Mouse (Mus musculus) midbrain, postnatal 0 days (tissue): ENCODE measurements around the gene Rnf145. TPM values are rescaled to one million over a fixed set of nuclear protein-coding genes. Genes with fewer than 3 reads are reported as not detected.
A peak's percentile ranks its signal among the peaks of the same experiment; 100 is the strongest.

Experiments
- ATAC-seq: fragments of 200-750 bp; cut with Nextera tagmentation; 2 replicates; pipeline ENCODE4 v1.8.0; 2017; ENCODE audit warnings: moderate number of reproducible peaks, mild to moderate bottlenecking, moderate TSS enrichment, moderate library complexity; ENCODE audit not compliant: low FRiP score
- DNase-seq: peaks from one replicate; pipeline ENCODE4 v3.0.0-alpha.2; 2015; ENCODE audit warnings: low spot score
- H3K27ac ChIP-seq: fragments of 300-500 bp; sonication (generic); 2 replicates; pipeline ENCODE4 v1.5.1; 2014; ENCODE audit warnings: low read depth, mild to moderate bottlenecking, low read length, mixed read lengths
- H3K27me3 ChIP-seq: fragments of 300-500 bp; sonication (generic); 2 replicates; pipeline ENCODE4 v1.6.1; 2014; ENCODE audit warnings: low read length, control low read depth, mixed read lengths; ENCODE audit not compliant: insufficient read depth
- H3K36me3 ChIP-seq: fragments of 300-500 bp; sonication (generic); 2 replicates; pipeline ENCODE4 v1.6.1; 2014; ENCODE audit warnings: low read length, control low read depth, mixed read lengths; ENCODE audit not compliant: insufficient read depth
- H3K4me1 ChIP-seq: fragments of 300-500 bp; sonication (generic); 2 replicates; pipeline ENCODE4 v1.6.1; 2014; ENCODE audit warnings: mild to moderate bottlenecking, control low read depth, antibody characterized with exemption, low read length, mixed read lengths; ENCODE audit not compliant: insufficient read depth
- H3K4me2 ChIP-seq: fragments of 300-500 bp; sonication (generic); 2 replicates; pipeline ENCODE4 v1.6.1; 2014; ENCODE audit warnings: low read depth, mild to moderate bottlenecking, low read length, mixed read lengths; ENCODE audit not compliant: poor library complexity, severe bottlenecking
- H3K4me3 ChIP-seq: fragments of 300-500 bp; sonication (generic); 2 replicates; pipeline ENCODE4 v1.5.1; 2014; ENCODE audit warnings: low read depth, mild to moderate bottlenecking, low read length, moderate library complexity
- H3K9ac ChIP-seq: fragments of 300-500 bp; sonication (generic); replicated peaks from 2 replicates; pipeline ENCODE4 v1.6.1; 2014; ENCODE audit warnings: mild to moderate bottlenecking, low read length, moderate library complexity, mixed read lengths; ENCODE audit not compliant: poor library complexity, severe bottlenecking
- H3K9me3 ChIP-seq: fragments of 300-500 bp; sonication (generic); 2 replicates; pipeline ENCODE4 v1.6.1; 2016; ENCODE audit warnings: low read length, control low read depth
- CTCF ChIP-seq: IDR thresholded peaks from 2 replicates; pipeline ENCODE4 v1.5.1; 2016; ENCODE audit warnings: antibody characterized with exemption, mild to moderate bottlenecking
- WGBS: fragments of 180-500 bp; shearing (Covaris S2); extraction: QIAGEN DNeasy Blood & Tissue Kit; methylation state at CpG from one replicate; pipeline ENCODE4 v1.1.7; 2014; 5-methylcytosine and 5-hydroxymethylcytosine counted together
- polyA plus RNA-seq: library from polyadenylated mRNA; unstranded; fragments of >200 nt; fragmentation: Nextera tagmentation; extraction: Ambion mirVana; gene quantifications from 2 replicates; pipeline ENCODE4 v1.2.1, GENCODE M21; 2015
- total RNA-seq: library from RNA; depleted of rRNA; stranded (reverse); fragments of >200 nt; gene quantifications from 2 replicates; pipeline ENCODE4 v1.2.3, GENCODE M21; 2014

Gene Rnf145
- total and polyA plus RNA-seq, 2 experiments from 2014 or later = 104 to 119 TPM

GRCm38 (mm10) chr11:44522594-44522993, 3.8 kb downstream of the Rnf145 start:
- Histone ChIP-seq H3K4me3 (no peak overlapping the region), H3K27me3 (no peaks in the 10 kb centered on the region), H3K27ac (no peak overlapping the region), H3K9ac (no peak overlapping the region), H3K4me2 (no peak overlapping the region), H3K36me3 (peaks cover 14% of the 10 kb centered on the region), H3K9me3 (no peaks in the 10 kb centered on the region), H3K4me1 (peaks cover 6% of the 10 kb centered on the region; the same call in 1 of the 2 replicates)
- ATAC-seq (no peak), DNase-seq (no peak)
- 78% methylated on average over 5 of the region's 5 CpGs for WGBS
- no peak for TF ChIP-seq CTCF

GRCm38 (mm10) chr11:44525765-44526164, 7.0 kb downstream of the Rnf145 start:
- no peaks in the 10 kb centered on the region for H3K27me3 ChIP-seq
- H3K4me3 ChIP-seq = no peak overlapping the region
- H3K9ac ChIP-seq = no peak overlapping the region
- peak; percentile 42 for TF ChIP-seq CTCF
- H3K4me1 ChIP-seq = no peaks in the 10 kb centered on the region; the same call in 1 of the 2 replicates
- H3K27ac ChIP-seq = no peak overlapping the region
- ATAC-seq (no peak), DNase-seq (no peak)
- peaks cover 19% of the 10 kb centered on the region for H3K36me3 ChIP-seq
- 88% methylated on average over 4 of the region's 4 CpGs for WGBS
- H3K9me3 ChIP-seq = no peaks in the 10 kb centered on the region
- no peak overlapping the region for H3K4me2 ChIP-seq

GRCm38 (mm10) chr11:44526654-44527263, 8.0 kb downstream of the Rnf145 start:
- TF ChIP-seq CTCF = no peak
- Histone ChIP-seq H3K27me3 (no peaks in the 10 kb centered on the region), H3K36me3 (peaks cover 19% of the 10 kb centered on the region), H3K9me3 (no peaks in the 10 kb centered on the region), H3K27ac (no peak overlapping the region), H3K4me3 (no peak overlapping the region), H3K9ac (no peak overlapping the region), H3K4me1 (no peaks in the 10 kb centered on the region; the same call in 1 of the 2 replicates), H3K4me2 (no peak overlapping the region)
- DNase-seq = no peak
- WGBS = 94% methylated on average over 11 of the region's 11 CpGs
- ATAC-seq = no peak

- ATAC-seq (no peak), DNase-seq (no peak)
- H3K4me3 ChIP-seq = no peak overlapping the region
- 95% methylated on average over 14 of the region's 14 CpGs for WGBS
- H3K9me3 ChIP-seq = no peaks in the 10 kb centered on the region
- peaks cover 25% of the 10 kb centered on the region for H3K36me3 ChIP-seq
- H3K27ac ChIP-seq = no peak overlapping the region
- H3K4me2 ChIP-seq = no peak overlapping the region
- H3K4me1 ChIP-seq = no peaks in the 10 kb centered on the region
- no peak overlapping the region for H3K9ac ChIP-seq
- TF ChIP-seq CTCF = no peak
- no peaks in the 10 kb centered on the region for H3K27me3 ChIP-seq
These were observed 9.9 kb downstream of the Rnf145 start for GRCm38 (mm10) chr11:44528560-44529199.

GRCm38 (mm10) chr11:44529200-44529599, 10.4 kb downstream of the Rnf145 start:
- Histone ChIP-seq H3K9ac (no peak overlapping the region), H3K36me3 (peaks cover 25% of the 10 kb centered on the region), H3K4me2 (no peak overlapping the region), H3K4me1 (no peaks in the 10 kb centered on the region), H3K27me3 (no peaks in the 10 kb centered on the region), H3K9me3 (no peaks in the 10 kb centered on the region), H3K27ac (no peak overlapping the region), H3K4me3 (no peak overlapping the region)
- DNase-seq (no peak), ATAC-seq (no peak)
- 88% methylated on average over 12 of the region's 12 CpGs for WGBS
- TF ChIP-seq CTCF = no peak

GRCm38 (mm10) chr11:44529716-44530115, 11.0 kb downstream of the Rnf145 start:
- H3K9me3 ChIP-seq = no peaks in the 10 kb centered on the region
- 91% methylated on average over 5 of the region's 5 CpGs for WGBS
- no peak overlapping the region for H3K4me2 ChIP-seq
- no peak for DNase-seq
- ATAC-seq = no peak
- H3K4me1 ChIP-seq = no peaks in the 10 kb centered on the region
- H3K36me3 ChIP-seq = peaks cover 25% of the 10 kb centered on the region
- no peak for TF ChIP-seq CTCF
- no peak overlapping the region for H3K27ac ChIP-seq
- no peak overlapping the region for H3K4me3 ChIP-seq
- H3K9ac ChIP-seq = no peak overlapping the region
- no peaks in the 10 kb centered on the region for H3K27me3 ChIP-seq
